Mouse (Mus musculus) kidney, adult 2 months (tissue): ENCODE results near the gene Sost. TPM values are rescaled to one million over a fixed set of nuclear protein-coding genes. Genes with fewer than 3 reads are reported as not detected.

Experiments
- DNase-seq: peaks from one replicate; pipeline ENCODE4 v3.0.0; 2021
- H3K27ac ChIP-seq: fragments of 200-500 bp; 2 replicates; pipeline ENCODE4 v1.5.1; 2012; ENCODE audit warnings: low read depth, low read length, control low read depth, inconsistent platforms; ENCODE audit not compliant: insufficient read depth
- H3K27me3 ChIP-seq: fragments of 200-500 bp; replicated peaks from 2 replicates; pipeline ENCODE4 v1.6.1; 2012; ENCODE audit warnings: mild to moderate bottlenecking, moderate library complexity, low read length, inconsistent platforms; ENCODE audit not compliant: control insufficient read depth, insufficient read depth
- H3K36me3 ChIP-seq: fragments of 200-500 bp; 2 replicates; pipeline ENCODE4 v1.6.1; 2012; ENCODE audit warnings: mild to moderate bottlenecking, moderate library complexity, low read length, inconsistent platforms; ENCODE audit not compliant: control insufficient read depth, insufficient read depth
- H3K4me1 ChIP-seq: fragments of 200-500 bp; 2 replicates; pipeline ENCODE4 v1.6.1; 2011; ENCODE audit warnings: low read length; ENCODE audit not compliant: control insufficient read depth, insufficient read depth
- H3K4me3 ChIP-seq: fragments of 200-500 bp; 2 replicates; pipeline ENCODE4 v1.5.1; 2011; ENCODE audit warnings: mild to moderate bottlenecking, low read depth, low read length, control low read depth; ENCODE audit not compliant: insufficient read depth
- CTCF ChIP-seq: fragments of 200-500 bp; conservative IDR thresholded peaks from 2 replicates; pipeline ENCODE4 v1.5.1; 2011; ENCODE audit warnings: low read depth, mild to moderate bottlenecking, control low read depth, low read length, moderate library complexity, mixed read lengths; ENCODE audit not compliant: insufficient read depth, insufficient read length
- POLR2A ChIP-seq: fragments of 200-500 bp; IDR thresholded peaks from one replicate; pipeline ENCODE4 v1.6.1; 2011; ENCODE audit warnings: low read depth, low read length, control low read depth
- WGBS: fragments of 180-500 bp; shearing (Covaris S2); methylation state at CpG from one replicate; pipeline ENCODE4 v1.1.7; 2018; 5-methylcytosine and 5-hydroxymethylcytosine counted together
- polyA plus RNA-seq: library from polyadenylated mRNA; depleted of rRNA; stranded (reverse); fragments of >200 nt; gene quantifications from 2 replicates; pipeline ENCODE4 v1.2.3, GENCODE M21; 2012

Gene Sost
- polyA plus RNA-seq, 1 experiment = 2.0 TPM

GRCm38 (mm10) chr11:101968311-101968710 is 1.5 kb upstream of the Sost start:
- H3K36me3 ChIP-seq = no peaks in the 10 kb centered on the region
- DNase-seq = no peak
- TF ChIP-seq POLR2A (no peak), CTCF (no peak)
- H3K27me3 ChIP-seq = peaks cover 5% of the 10 kb centered on the region; the same call in 1 of the 2 replicates
- H3K4me1 ChIP-seq = no peaks in the 10 kb centered on the region
- H3K4me3 ChIP-seq = no peak overlapping the region
- H3K27ac ChIP-seq = no peak overlapping the region
- 36% methylated on average over 7 of the region's 7 CpGs for WGBS

DNA sequence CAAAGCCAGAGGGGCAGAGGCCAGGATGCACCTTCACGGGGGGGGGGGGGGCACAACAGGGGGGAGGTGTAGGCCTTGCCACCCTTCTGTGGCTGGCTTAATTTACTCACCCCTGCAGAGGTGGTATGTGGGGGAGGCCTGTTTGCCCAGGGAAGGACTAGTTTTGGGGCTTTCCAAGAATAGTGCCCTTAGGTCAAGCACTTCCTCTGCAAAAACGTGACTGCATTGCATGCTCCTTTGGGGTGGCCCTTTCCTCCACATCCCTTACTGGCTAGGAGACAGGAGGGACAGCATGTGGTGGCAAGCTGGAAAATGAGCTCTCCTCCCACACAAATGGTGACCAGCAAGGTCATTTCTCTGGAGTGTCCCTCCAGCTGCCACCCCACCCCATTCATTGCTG is 1.3 kb downstream of the Sost start:
- peaks cover 5% of the 10 kb centered on the region; the same call in 1 of the 2 replicates for H3K27me3 ChIP-seq
- no peaks in the 10 kb centered on the region for H3K4me1 ChIP-seq
- no peak for DNase-seq
- H3K4me3 ChIP-seq = no peak overlapping the region
- WGBS = 11% methylated on average over 2 of the region's 2 CpGs
- TF ChIP-seq CTCF (no peak), POLR2A (no peak)
- no peak overlapping the region for H3K27ac ChIP-seq
- no peaks in the 10 kb centered on the region for H3K36me3 ChIP-seq

GRCm38 (mm10) chr11:101964647-101965046 is 2.2 kb downstream of the Sost start:
- no peaks in the 10 kb centered on the region for H3K36me3 ChIP-seq
- H3K27me3 ChIP-seq = peaks cover 5% of the 10 kb centered on the region; the same call in 1 of the 2 replicates
- TF ChIP-seq CTCF (no peak), POLR2A (no peak)
- WGBS = 44% methylated on average over 8 of the region's 8 CpGs
- no peak for DNase-seq
- H3K27ac ChIP-seq = no peak overlapping the region
- no peaks in the 10 kb centered on the region for H3K4me1 ChIP-seq
- H3K4me3 ChIP-seq = no peak overlapping the region

- WGBS = 1% methylated on average over 78 of the region's 78 CpGs
- Histone ChIP-seq H3K4me3 (peak overlapping the region; percentile 40), H3K36me3 (no peaks in the 10 kb centered on the region), H3K27ac (no peak overlapping the region), H3K4me1 (no peaks in the 10 kb centered on the region), H3K27me3 (peaks cover 5% of the 10 kb centered on the region; the same call in 1 of the 2 replicates)
- no peak for TF ChIP-seq CTCF
- TF ChIP-seq POLR2A = no peak
- peak; percentile 41 for DNase-seq
These were observed 3.1 kb downstream of the Sost start for GRCm38 (mm10) chr11:101963473-101964291.

DNA sequence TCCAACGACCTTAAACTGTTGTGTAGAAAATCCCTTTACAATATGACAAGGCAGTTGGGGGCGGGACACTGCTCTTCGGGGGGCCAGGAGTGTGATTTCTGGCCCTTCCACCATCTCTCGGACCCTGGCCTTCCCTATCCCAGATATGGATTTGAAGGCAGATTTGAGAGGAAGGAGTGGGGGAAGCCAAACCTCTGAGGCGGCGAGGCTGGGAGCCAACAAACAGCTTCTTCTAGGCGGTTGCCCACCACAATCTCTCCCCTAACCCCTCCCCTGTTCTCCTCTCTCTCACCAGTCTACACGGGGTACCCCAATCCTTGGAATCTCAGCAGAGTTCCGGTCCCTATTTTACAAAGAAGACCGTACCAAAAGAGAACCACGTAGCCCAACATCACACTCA is 3.8 kb downstream of the Sost start:
- Histone ChIP-seq H3K4me1 (no peaks in the 10 kb centered on the region), H3K4me3 (no peak overlapping the region), H3K27me3 (peaks cover 5% of the 10 kb centered on the region; the same call in 1 of the 2 replicates), H3K27ac (no peak overlapping the region), H3K36me3 (no peaks in the 10 kb centered on the region)
- DNase-seq = no peak
- WGBS = 11% methylated on average over 11 of the region's 11 CpGs
- TF ChIP-seq POLR2A = no peak
- no peak for TF ChIP-seq CTCF

DNA sequence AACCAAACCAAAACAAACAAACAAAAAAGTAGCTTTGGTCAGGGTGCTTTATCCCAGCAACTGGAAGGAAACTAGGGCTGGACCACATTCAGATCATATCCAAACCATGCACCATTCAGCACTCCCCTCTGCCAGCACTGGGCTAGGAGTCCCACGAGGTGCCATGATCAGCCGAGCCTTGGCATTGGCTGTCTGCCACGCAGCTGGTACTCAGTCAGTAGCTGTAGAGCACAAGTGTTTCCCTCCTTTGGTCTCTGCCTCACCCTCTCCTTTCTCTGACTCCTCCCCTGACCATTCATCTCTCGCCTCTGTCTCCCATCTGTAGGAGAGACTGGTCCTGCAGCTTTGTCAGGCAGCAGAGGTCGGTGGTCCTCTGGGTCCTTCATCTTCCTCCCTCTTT is 9.3 kb downstream of the Sost start:
- no peaks in the 10 kb centered on the region for H3K27me3 ChIP-seq
- H3K27ac ChIP-seq = no peak overlapping the region
- DNase-seq = no peak
- no peaks in the 10 kb centered on the region for H3K36me3 ChIP-seq
- 64% methylated on average over 5 of the region's 5 CpGs for WGBS
- no peak overlapping the region for H3K4me3 ChIP-seq
- H3K4me1 ChIP-seq = no peaks in the 10 kb centered on the region
- TF ChIP-seq POLR2A (no peak), CTCF (no peak)

DNA sequence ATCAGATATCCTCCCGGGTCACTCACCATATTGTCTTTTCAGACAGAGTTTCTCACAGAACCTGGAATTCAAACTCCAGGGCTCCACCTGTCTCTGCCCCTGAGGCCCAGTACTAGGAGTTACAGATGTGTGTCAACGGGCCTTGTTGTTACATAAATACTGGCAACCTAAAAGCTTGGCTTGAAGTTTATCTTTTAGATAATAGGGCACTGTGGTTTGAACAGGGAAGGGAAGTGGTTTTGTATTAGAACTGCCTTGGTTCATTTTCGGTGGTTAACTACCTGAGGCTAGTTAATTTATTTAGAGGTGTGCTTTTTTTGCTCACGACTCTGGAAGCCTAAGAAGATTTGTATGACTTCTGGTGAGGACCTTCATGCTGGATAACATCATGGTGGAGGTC is 13.4 kb downstream of the Sost start:
- no peak overlapping the region for H3K4me3 ChIP-seq
- H3K4me1 ChIP-seq = no peaks in the 10 kb centered on the region
- no peak for TF ChIP-seq CTCF
- no peak for TF ChIP-seq POLR2A
- 0 out of 2 replicates have a peak overlapping the region, but pooled peaks have one; percentile 40 for H3K27ac ChIP-seq
- no peaks in the 10 kb centered on the region for H3K27me3 ChIP-seq
- 42% methylated on average over 4 of the region's 4 CpGs for WGBS
- DNase-seq = no peak
- no peaks in the 10 kb centered on the region for H3K36me3 ChIP-seq
